Mouse (Mus musculus): Measurements from ENCODE around the gene Arhgap17.

The Arhgap17 gene

DNA sequence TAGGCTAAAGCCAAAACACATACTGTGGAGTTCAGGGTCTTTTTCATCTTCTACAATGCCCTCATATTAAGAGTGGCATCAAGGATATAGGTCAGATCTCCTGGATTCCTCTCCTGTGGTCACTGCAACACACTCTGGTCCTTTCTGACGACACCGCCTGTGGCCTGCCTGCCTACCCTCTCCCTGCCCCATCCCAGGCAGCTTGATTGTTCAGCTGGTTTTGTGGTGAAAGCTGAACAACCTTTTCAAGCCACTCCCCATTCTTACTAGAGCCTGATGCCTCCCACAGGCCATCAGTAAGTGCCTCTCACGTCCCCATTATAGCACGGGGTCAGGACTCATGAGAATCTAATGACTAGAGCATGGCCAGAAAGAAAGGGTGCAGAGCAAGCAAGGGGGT is 80.5 kb downstream of the Arhgap17 start:
- DNase-seq (ENCODE audit: extremely low spot score, low read depth, low spot score) = no peak

DNA sequence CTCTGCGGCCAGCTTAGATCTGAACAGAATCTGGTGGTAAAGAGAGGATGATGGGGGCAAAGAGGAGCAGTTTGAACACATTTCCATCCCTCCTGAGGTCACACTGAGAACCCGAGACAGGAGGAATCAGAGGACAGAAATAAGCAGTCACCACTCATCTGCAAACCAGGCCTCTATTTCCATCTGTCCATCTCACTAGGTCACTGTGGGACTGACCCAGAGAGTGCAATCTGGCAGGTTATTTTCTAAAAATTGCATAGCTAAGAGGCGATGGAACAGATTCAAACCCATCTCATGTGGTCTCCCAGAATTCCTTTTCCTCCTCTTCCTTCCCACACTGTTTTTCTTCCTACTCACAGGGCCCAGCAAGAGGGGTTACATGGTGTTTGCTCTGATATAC is 81.8 kb downstream of the Arhgap17 start:
- no peak for DNase-seq (ENCODE audit: extremely low spot score, low read depth, low spot score)

DNA sequence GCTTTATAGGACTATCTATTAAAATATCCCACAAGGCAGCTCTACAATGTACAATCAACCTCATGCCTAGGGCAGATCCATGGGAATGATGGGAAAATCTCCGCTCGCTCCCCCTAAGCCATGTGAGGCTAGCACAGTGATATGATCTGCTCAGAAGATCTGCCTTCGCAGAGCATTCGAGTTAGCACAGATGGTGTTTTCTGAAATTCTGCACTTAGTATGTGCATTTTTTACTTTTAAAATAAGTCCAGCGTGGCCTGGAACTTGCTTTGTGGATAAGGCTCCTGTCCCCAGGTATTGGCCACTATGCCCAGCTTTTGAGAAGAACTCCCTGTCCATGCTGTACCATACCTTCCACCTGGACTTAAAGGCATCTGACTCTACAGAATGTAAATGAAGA is 83.8 kb downstream of the Arhgap17 start:
- DNase-seq (ENCODE audit: extremely low spot score, low read depth, low spot score) = no peak

DNA sequence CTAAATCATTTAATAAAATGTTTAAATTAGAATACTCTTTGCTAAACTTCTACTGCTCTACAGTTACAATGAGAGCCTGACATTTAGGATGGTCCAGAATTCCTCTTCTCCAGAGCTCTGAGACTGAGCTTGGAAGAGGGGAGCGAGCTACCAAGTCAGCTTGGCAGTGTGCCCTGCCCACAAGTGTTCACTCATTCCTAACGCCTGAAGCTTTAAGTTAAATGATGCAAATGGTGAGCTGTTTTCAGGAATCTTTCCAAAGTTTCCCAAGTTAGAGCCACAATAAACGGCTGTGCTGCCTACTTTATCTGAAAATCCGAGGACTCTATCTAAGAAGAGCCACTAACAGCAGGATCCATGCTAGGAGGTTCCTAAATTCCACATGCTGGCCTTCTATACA is 85.9 kb downstream of the Arhgap17 start:
- no peak for DNase-seq (ENCODE audit: extremely low spot score, low read depth, low spot score)

DNA sequence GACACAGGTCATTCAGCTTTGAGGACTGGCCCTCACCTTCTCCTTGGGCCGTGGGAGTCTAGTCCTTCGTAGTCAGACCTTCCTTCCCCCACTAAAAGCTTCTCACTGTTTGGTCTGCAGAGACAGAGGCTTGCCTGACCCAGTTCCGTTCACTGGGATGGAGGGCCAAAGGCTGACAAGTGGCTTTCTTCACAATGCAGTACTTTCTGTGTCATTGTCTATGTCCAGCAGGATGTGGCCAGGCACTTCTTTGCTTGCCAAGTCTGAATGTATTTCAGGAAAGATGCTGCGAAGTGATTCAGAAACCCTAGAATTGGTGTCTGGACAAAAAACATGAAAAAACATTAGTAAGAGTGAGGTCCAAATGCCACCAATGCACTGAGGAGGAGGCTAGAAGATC is 89.9 kb downstream of the Arhgap17 start:
- DNase-seq (ENCODE audit: extremely low spot score, low read depth, low spot score) = no peak

DNA sequence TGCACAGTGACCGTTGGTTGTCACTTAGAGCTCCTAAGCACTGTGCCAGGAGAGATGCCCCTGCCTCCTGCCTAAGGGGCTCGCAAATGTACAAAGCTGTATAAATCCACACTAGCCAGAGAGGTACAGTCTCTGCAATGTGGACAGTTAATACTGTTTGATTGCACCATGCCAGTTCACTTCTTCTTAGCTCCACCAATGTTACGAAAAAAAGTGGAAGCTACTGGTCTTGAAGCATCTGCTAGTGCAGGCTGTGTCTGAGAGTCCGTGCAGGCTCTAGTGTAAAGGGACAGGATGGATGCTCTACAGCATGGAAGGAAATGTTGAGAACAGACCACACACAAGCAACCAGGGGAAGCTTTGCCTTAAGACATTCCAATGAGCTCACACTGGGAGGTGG is 93.1 kb downstream of the Arhgap17 start:
- DNase-seq (ENCODE audit: extremely low spot score, low read depth, low spot score) = no peak

DNA sequence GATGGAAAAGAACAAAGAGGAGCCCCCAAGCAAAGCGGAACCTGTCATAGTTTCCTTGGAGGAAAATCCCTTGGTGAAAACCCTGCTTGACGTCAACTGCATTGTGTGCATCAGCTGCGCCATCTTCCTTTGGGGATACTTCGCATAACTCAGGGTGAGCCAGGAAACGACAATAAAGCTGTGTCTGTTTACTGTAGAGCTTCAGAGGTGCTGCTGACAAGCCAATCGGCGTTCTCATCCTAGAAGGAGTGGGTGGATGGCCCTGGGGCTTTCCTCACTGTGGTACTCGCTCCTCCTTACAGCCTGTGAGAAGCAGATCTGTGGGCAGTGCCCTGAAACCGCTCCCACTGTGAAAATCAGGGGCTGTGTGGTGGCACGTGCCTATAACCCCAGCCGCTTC is 96.7 kb downstream of the Arhgap17 start:
- no peak for DNase-seq (ENCODE audit: extremely low spot score, low read depth, low spot score)

DNA sequence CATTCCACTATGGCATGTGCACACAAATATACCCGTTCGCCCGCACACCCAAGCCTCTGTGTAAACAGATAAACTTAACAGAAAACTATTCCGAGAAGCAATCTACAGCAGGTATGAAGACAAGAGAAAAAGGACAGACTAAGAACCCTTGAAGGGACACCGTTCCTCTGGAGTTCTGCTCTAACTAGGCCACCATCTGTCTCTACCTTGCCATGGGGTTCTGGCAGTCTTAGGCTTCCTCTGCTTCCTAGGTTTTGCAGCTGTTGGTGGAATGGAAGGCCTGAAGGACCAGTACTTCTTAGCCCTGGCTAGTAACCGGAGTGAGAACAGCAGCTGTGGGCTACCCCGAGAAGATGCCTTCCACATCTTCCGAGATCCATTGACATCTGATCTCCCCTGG is 111.6 kb downstream of the Arhgap17 start:
- no peak for DNase-seq (ENCODE audit: extremely low spot score, low read depth, low spot score)

DNA sequence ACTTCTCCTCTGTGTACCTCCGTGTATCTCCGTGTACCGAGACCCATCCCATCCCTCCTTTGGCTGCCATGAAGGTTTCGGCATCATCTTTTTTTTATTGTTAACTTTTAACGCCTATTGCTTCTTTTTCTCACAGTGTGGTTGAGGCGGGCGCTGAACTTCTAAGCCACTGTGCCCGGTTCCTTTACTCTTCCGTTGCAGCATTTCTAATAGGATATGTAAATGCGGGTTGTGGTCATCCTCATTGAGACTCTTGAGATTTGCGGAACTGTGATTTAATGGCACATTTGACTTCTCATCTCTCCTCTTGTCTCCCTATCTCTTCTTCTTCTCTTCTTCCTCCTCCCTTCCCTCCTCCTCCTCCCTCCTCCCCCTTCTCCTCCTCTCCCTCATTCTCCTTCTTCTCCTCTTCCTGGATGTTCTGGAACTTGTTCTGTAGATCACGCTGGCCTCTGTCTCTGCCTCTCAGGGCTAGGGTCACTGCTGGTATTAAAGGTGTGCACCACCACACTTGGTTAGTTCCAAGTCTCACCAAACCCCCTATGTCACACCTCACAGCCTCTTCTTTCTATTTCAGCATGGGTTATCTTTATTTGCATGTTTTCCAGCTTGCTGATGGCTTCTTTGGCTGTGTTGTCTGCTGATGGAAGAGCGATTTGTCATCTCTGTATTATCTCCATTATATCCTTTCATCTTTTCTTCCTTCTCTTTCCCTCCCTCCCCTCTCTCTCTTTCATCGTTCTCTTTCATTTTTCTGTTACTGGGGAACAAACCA is 115.3 kb downstream of the Arhgap17 start:
- no peak for DNase-seq (ENCODE audit: extremely low spot score, low read depth, low spot score)

DNA sequence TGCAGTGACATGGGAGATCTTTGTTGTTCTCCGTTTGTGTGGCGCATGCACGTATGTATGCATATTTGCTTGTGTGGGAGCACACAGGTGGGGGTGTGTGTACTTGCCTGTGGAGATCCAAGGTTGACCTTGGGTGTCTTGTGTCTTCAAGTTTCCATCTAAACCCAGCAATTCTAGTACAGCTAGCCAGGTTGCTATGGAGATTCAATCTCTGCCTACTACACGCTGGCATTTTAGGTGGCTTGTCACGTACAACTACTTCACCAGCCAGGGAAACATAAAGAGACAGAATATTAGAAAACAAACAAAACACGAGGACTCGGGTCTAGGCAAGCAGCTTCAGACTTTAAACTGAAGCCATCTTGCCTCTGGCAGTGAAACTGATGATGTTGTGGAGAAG is 116.3 kb downstream of the Arhgap17 start:
- DNase-seq (ENCODE audit: extremely low spot score, low read depth, low spot score) = no peak

DNA sequence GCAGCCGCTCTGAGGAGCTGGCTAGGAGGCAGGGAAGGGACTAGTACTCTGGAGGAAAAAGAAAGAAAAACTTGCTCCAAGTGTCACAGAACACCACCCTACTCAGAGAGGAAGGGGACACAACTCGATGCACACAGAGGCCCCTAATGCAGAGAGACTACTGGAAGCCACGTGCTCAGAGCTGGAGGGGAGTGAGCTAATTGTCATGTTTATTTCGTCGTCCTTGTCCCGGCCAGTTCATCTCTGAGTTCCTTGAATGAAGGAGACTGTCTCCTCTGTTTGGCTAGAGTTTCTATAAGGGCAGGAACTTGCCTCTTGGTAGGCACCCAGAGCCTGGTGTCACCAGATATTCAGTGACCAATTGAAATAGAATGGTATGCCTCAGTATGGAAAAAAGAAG is 118.4 kb downstream of the Arhgap17 start:
- DNase-seq (ENCODE audit: extremely low spot score, low read depth, low spot score) = no peak

DNA sequence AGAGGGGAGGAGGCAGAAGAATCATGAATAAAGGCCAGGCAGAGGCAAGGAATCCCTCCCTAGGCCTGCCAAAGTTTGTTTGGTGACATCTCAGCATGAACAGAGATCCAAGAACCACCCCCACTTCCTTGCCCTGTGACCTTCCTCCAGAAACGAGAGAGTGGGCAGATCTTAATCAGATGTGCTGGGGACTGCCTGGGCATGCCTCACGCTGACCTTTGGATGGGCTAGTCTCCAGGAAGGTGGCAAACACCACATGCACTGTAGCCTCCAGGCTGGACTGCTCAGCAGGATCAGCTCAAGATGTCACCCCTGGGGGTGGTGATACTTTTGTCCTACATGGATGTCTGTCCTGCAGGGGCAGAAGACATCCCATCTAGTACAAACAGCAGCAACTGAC is 121.5 kb downstream of the Arhgap17 start:
- DNase-seq (ENCODE audit: extremely low spot score, low read depth, low spot score) = no peak

DNA sequence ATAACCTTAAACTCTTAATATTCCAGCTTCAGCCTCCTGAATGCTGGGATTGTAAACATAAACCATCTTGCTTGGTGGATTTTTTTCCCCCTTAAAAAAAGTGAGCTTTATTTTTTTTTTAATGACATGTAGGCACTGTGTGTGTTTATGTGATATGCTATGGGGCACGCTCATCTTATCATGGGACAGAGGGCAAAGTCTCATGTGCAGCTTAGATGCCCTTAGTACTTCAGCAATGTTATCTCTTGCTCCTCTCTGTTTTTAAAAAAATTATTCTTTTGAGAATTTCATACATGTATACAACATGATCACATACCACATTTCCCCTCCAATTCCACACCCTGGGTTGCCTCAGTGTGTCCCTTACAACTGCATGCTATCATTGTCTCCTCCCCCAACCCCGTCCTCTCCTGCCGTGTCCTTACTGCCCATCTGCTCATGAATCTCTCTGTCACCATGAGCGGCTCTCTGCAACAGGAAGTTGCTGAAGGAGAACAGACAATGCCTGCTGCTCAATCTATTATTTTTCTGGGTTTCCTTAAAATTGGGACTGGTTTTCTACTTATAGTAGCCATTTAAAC is 123.1 kb downstream of the Arhgap17 start:
- no peak for DNase-seq (ENCODE audit: extremely low spot score, low read depth, low spot score)

DNA sequence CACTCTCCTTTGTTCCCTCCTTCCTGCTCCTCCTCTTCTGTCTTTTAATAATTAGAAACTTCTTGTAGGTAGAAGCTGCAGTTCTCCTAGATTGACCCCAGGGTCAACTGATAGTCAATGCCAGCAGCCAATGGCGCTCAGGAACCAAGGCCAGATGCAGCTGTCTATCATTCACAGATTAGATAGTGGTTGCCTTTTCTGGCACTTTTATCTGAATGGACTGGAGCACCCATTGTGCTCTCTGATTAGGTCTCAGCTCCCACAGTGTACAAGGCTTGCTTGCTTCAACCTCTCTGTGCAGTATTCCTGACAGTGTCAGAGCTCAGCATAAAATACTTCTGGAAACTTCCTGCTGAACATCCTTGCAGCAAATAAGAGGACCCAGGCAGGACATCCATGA is 124.9 kb downstream of the Arhgap17 start:
- no peak for DNase-seq (ENCODE audit: extremely low spot score, low read depth, low spot score)

DNA sequence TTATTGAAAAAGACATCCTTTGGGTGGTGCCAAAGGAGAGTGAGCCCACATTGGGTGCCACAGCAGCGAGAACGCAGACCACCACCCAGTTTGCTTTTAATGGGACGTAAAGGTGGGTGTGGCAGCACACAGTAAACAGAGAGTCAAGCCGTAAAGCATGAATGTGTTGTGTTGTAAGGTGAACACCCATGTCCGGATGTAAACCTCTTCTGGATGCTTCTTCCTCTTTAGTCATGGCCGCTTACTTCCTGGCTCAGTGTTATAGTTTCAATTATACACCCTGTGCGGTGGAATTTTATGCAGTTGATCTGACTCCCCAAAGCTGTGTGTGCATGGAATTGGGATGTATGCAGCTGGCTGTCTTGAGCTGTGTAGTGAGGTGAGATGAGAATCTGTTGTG is 127.5 kb downstream of the Arhgap17 start:
- no peak for DNase-seq (ENCODE audit: extremely low spot score, low read depth, low spot score)

DNA sequence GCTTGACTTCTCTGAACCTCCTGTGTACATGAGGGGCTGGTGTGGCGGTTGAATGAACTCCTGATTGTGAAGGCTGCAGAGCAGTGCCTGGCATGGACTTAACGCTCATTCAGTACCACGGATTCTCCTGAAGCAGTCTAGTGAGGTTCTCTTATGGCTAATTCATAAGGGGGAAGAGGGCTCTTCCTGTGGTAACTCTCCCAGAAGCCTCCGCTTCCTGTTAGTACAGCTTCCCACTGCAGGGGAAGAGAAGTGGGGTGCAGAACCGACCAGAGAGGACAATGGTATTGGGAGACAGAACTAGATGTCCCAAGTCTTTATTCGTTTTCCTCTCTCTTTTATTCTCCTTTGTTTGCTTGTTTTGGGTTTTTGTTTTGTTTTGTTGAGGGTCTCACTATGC is 129.7 kb downstream of the Arhgap17 start:
- no peak for DNase-seq (ENCODE audit: extremely low spot score, low read depth, low spot score)

DNA sequence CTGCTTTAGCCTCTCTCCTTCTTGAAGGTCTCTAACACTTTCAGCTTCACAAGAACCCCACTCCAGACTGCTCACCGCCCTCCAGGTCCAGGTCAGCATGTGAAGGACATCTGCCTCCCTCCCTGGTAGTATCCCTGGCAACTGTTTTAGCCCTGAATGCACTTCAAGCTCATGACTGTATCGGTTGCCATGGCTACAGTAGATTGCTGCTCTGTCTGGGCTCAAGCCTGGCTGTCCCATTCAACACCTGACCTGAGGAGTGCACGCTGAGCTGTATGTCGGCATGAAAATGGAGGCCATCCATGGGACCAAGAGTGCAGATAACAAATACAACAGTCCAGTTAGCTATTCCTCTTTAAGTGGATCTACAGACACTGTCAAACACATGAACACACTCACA is 131.1 kb downstream of the Arhgap17 start:
- no peak for DNase-seq (ENCODE audit: extremely low spot score, low read depth, low spot score)

DNA sequence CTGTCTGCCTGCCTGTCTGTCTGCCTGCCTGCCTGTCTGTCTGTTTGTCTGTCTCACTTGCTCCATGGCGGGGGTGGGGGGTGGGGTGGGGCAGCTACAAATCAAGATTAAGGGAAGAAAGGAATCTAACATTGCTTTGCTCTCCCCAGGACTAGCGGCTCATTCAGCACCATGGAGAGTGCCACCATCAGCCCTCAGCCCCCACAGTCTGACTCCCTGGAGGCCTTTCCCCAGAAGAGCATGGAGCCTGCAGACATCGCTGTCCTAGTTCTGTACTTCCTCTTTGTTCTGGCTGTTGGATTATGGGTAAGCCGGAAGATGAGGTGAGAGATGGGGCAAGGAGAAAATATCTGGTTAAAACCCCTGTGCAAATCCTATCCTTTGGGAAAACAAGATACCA is 134.3 kb downstream of the Arhgap17 start:
- DNase-seq (ENCODE audit: extremely low spot score, low read depth, low spot score) = no peak

Measured in hindlimb bud, embryonic 11.5 days (tissue).